8 mouse cellular contexts compared by ENCODE assay signal in genomic region chr11:96407191-96408072, GRCm38 (mm10). TPM values are rescaled to one million over a fixed set of nuclear protein-coding genes. Genes with fewer than 3 reads are reported as not detected.
DNase-seq lines count a peak whose midpoint lies in the region; ATAC-seq lines count a peak whose summit lies in the region.

No protein-coding gene starts in this region.

- peak overlapping the region; percentile 1; the same call in 1 of the 2 replicates for H3K9ac ChIP-seq in forebrain, embryonic 11.5 days (ENCODE audit: low read length)

- WGBS in forebrain, embryonic 11.5 days: 11% methylated on average over 36 of the region's 36 CpGs

- peak overlapping the region; percentile 15; the same call in 1 of the 2 replicates for H3K4me3 ChIP-seq in forebrain, embryonic 11.5 days (ENCODE audit: low read depth, low read length)

- peak overlapping the region; percentile 28 for H3K4me2 ChIP-seq in forebrain, embryonic 11.5 days (ENCODE audit: low read depth, low read length, severe bottlenecking)

- no peak overlapping the region for H3K27ac ChIP-seq in forebrain, embryonic 11.5 days (ENCODE audit: low read depth, low read length)

- intact Hi-C loops in heart, postnatal 10 days (cut with DNase I): loop anchor here (5.0 kb wide), 1 partner anchor 55 kb away; the partner anchor contains the start of gene Hoxb2

- H3K36me3 ChIP-seq in forebrain, embryonic 11.5 days (ENCODE audit: control insufficient read depth, insufficient read depth, low read length): no peaks in the 10 kb centered on the region

- peak; percentile 79 for DNase-seq in 3134 (ENCODE audit: extremely low read depth, insufficient read length, low spot score)
- peak; percentile 58 for DNase-seq in WW6 (ENCODE audit: low read depth, low spot score)
- DNase-seq in forebrain, embryonic 11.5 days (ENCODE audit: low spot score): peak; percentile 84
- peak; percentile 75 to 80 for DNase-seq in heart, postnatal 10 days
- peak; percentile 84 to 93 for DNase-seq in kidney, postnatal 36 days
- DNase-seq in right cerebral cortex, postnatal 10 days (ENCODE audit: low spot score in 2 of 2): peak; percentile 37 to 65
- peak; percentile 69 to 81 for DNase-seq in urinary bladder, postnatal 36 days (ENCODE audit: low spot score in 2 of 2)

- no peaks in the 10 kb centered on the region for H3K9me3 ChIP-seq in forebrain, embryonic 11.5 days (ENCODE audit: control insufficient read depth, low read length)

- no peaks in the 10 kb centered on the region for H3K4me1 ChIP-seq in forebrain, embryonic 11.5 days (replicated peaks; ENCODE audit: control insufficient read depth, insufficient read depth, low read length)

- H3K27me3 ChIP-seq in forebrain, embryonic 11.5 days (ENCODE audit: control insufficient read depth, insufficient read depth, low read length): peaks cover 5% of the 10 kb centered on the region; the same call in 1 of the 2 replicates

- no peak for ATAC-seq in forebrain, embryonic 11.5 days (replicated peaks; ENCODE audit: low FRiP score)
- ATAC-seq in megakaryocyte, adult 5-6 weeks (ENCODE audit: poor library complexity, severe bottlenecking): peak; percentile 84

RNA-seq across cellular contexts. Expression of gene Hoxb1, which starts 41.9 kb away (rescaled TPM):
- not detected in 2 replicates for polyA plus RNA-seq in forebrain, embryonic 11.5 days (2014; fragmentation: Nextera tagmentation; extraction: Ambion mirVana)
- total RNA-seq in heart, postnatal 10 days (2021): not detected
- total RNA-seq in megakaryocyte, adult 5-6 weeks (2015): not detected in 2 replicates
- total RNA-seq in megakaryocyte, adult 5-6 weeks (2017): not detected in 2 replicates

RNA-seq across cellular contexts. Expression of gene Skap1, which starts 57.0 kb away (rescaled TPM):
- polyA plus RNA-seq in forebrain, embryonic 11.5 days (2014; fragmentation: Nextera tagmentation; extraction: Ambion mirVana): 2.6 and 3.9 TPM in 2 replicates
- total RNA-seq in heart, postnatal 10 days (2021): under 1 TPM; 0.47 to 0.91 TPM
- total RNA-seq in megakaryocyte, adult 5-6 weeks (2015): 5.2 and 8.5 TPM in 2 replicates
- total RNA-seq in megakaryocyte, adult 5-6 weeks (2017): 3.8 and 5.0 TPM in 2 replicates

RNA-seq across cellular contexts. Expression of gene Hoxb2, which starts 57.1 kb away (rescaled TPM):
- 0.12 TPM in 1 of 2 replicates, not detected in the other for polyA plus RNA-seq in forebrain, embryonic 11.5 days (2014; fragmentation: Nextera tagmentation; extraction: Ambion mirVana)
- 1 to 10 TPM; 1.6 to 1.7 TPM for total RNA-seq in heart, postnatal 10 days (2021)
- 0.09 TPM in 1 of 2 replicates, not detected in the other for total RNA-seq in megakaryocyte, adult 5-6 weeks (2015)
- total RNA-seq in megakaryocyte, adult 5-6 weeks (2017): 0.77 TPM in 1 of 2 replicates, not detected in the other
